Mouse (Mus musculus) frontal cortex, adult (tissue): ENCODE results near the gene Pgap1.
A peak's percentile ranks its signal among the peaks of the same experiment; 100 is the strongest.

Source experiments
- ATAC-seq: cut with Nextera tagmentation; 2 replicates; pipeline ENCODE4 v1.9.2; 2017; ENCODE audit warnings: mild to moderate bottlenecking, moderate library complexity, mixed read lengths; ENCODE audit not compliant: low TSS enrichment

Pgap1 gene

GRCm38 (mm10) chr1:54520062-54520577 is 37.4 kb downstream of the Pgap1 start:
- ATAC-seq = no peak

DNA sequence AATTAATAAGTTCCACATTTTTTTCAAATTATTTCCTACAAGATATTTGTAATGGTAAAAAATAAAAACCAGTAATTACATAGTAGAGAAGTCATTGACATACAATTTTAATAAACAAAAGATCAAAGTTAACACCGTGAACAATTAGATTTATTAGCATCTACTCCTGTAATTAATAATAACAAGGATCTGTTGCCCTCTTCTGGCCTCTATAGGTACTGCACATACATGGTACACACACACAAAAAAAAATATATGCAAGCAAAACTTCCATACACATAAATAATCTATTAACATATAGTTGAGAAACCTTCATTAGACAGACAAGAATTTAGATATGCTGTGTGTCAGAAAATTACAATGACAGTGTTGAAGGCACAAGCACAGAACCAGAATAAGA is 43.6 kb downstream of the Pgap1 start:
- no peak for ATAC-seq

DNA sequence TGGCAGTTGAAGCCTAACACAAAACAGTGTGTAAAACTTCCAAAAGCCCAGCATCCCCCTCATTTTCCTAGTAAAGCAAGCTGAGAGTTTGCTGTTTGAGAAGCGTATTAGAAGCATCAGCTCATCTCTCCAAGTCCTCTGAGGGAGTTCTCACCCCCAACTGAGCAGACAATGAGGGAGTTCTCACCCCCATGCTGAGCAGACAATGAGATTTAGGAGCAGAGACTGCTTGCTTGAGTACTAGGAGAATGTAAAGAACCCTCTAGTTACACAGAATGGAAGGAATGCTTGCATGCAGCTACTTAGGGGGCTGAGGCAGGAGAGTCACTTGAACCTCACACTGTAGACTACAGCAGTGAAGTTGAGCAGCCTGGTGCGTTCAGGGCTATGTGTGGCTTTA is 59.0 kb downstream of the Pgap1 start:
- no peak for ATAC-seq

GRCm38 (mm10) chr1:54496254-54496653 is 61.2 kb downstream of the Pgap1 start:
- ATAC-seq = no peak

- ATAC-seq = no peak
Observed at GRCm38 (mm10) chr1:54493496-54493895, 64.0 kb downstream of the Pgap1 start.

- ATAC-seq = no peak
Observed at GRCm38 (mm10) chr1:54492435-54492841, 65.0 kb downstream of the Pgap1 start.

- no peak for ATAC-seq
Observed at GRCm38 (mm10) chr1:54484744-54485420, 72.6 kb downstream of the Pgap1 start.

DNA sequence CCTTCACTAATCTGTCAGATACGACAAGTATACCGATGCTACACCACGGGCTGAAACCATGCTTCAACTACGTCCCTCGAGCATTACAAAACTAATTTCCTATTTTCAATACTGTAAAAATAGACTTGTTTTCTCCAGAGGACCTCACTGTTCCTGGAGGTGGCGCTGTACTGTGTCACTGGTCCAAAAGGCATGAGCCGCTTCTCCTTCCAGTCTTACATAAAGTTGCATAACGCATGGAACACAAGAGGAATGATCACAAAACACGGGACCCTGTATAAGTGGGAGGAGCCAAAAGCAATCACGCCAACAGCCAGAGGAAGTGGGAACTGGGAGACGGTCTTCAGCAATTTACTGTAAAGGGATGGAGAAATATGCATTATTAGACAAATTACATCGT is 77.0 kb downstream of the Pgap1 start:
- no peak for ATAC-seq

- peak; percentile 70 for ATAC-seq
Observed at GRCm38 (mm10) chr1:54468662-54469061, 88.8 kb downstream of the Pgap1 start.

DNA sequence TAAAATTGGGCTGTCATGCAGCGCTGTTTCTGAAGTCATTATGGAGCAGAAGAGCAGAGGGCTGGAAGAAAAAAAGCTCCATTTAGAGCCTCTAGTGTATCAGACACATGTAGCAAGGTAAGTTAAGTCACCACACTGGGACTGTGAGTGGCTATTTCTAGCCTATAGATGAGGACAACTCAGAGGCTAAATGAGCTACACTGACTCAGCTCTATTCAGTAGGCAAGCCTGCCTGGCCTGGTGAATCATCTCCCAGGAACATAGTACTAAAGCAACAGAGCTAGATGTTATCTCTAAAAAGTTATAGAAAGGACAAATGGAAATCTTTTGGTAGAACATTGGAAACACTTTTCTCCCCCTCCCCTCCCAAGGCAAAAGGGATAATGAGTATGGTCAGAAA is 90.1 kb downstream of the Pgap1 start:
- peak; percentile 91 for ATAC-seq

DNA sequence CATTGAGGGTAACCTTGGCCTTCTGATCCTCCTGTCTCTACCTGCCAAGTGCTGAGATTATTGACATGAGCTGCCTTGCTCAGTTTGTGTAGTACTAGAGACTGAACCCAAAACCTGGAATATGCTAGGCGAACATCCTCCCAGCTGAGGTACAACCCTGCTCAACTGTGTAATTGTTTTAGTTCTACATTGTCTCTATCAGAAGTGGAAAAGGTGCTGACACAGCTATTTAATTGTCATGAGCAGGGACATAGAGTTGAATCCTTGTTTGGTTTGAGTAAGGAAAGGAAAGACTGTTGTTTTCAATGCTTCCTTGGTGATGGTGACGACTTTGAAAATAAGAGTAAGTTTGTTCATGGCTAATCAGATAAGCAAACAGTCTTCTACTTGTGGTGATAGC is 105.4 kb downstream of the Pgap1 start:
- no peak for ATAC-seq

DNA sequence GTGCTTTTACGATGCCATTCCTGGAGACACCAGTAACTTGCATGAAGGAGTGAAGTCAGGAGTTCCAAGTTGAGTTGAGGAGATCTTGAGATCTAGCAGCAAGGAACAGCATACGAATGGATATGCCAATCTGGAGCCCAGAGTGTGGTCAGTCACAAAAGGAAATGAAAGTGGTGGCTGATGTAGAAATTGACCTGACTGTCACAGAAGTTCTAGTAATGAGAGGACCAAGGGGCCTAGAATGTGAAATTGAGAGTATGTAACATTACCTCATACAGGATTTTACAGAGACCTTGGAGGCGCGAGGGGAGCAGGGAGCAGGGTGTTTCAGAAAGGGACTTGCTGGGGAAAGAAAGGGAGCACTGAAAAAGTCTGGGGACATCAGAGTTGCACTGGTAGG is 108.7 kb downstream of the Pgap1 start:
- ATAC-seq = no peak

DNA sequence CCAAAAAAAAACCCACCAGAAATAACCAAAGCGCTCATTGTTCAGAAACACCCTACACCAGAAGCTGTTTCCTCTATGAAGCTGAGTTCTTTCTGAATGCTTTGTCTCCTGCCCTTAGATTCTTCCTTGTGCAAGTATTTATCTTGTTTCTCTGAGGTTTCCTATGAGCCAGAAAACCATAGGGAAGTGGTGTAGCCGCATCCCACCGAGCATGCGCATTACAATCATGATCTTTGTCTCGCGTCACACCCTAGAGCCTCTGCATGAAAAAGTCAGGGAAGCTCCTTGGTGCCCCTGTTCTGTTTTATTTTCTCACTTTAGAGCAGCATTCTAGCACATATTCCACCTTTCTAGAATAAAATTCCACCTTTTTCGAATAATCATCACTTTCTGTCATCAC is 113.8 kb downstream of the Pgap1 start:
- no peak for ATAC-seq

DNA sequence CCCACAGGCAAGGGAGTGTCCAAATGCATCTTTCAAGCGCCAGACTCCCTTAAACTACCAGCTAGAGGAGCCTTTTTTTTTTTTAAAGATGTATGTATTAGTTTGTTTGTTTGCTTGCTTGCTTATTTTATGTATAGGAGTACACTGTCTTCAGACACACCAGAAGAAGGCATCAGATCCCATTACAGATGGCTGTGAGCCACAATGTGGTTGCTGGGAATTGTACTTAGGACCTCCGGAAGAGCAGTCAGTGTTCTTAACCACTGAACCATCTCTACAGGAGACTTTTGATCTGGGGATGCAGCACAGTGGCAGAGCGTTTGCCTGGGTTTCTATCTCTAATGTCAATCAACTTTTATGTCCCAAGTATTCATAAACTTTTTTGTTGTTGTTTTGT is 118.4 kb downstream of the Pgap1 start:
- no peak for ATAC-seq

DNA sequence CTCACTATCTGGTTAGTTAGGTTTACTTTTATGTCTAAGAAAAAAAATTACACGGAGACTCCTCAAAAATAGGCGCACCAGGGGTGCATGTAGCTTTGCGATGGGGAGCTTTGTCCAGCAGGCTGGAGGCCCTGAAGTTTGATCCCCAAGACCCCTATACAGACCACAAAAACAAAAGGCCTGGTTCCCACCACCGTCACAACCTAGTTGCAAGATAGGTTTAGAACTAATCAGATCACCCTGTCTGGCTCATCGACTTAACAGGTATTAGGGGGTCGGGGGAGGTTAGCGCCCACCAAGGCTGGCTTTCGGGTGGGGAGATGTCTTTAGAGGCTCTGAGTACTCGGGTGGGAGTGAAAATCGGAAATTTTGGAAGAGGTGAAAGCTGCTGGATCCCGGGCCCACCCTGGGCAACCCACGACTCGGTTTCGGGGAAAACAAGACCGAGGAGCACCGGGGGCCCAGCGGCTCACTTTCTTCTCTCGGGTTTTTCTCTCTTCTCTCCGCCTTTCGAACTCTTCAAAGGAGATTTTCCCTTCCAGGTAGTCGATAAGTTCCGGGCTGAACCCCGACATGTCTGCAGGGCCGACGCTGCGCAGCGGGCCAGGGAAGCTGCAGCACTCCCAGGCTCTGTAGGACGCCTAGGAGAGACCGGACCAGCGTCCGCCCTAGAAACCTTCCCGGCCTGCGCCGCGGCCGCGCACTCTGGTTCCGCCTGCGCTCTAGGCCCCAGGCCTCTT is 119.0 kb downstream of the Pgap1 start, which contains the start of gene Gtf3c3:
Gtf3c3 (minus strand) TSS at position 632 of the 740 bp plus-strand sequence.
- ATAC-seq = peak; percentile 98
